Mouse (Mus musculus) urinary bladder, postnatal 36 days (tissue): ENCODE data around the gene Rpn2.
A peak's percentile ranks its signal among the peaks of the same experiment; 100 is the strongest.

Experiments used
- DNase-seq, 2 experiments: peaks; one replicate each; pipeline ENCODE4 v3.0.0; 2022; ENCODE audit warnings: low spot score in 2 of 2, mixed read lengths in 1 of 2

Rpn2 gene

DNA sequence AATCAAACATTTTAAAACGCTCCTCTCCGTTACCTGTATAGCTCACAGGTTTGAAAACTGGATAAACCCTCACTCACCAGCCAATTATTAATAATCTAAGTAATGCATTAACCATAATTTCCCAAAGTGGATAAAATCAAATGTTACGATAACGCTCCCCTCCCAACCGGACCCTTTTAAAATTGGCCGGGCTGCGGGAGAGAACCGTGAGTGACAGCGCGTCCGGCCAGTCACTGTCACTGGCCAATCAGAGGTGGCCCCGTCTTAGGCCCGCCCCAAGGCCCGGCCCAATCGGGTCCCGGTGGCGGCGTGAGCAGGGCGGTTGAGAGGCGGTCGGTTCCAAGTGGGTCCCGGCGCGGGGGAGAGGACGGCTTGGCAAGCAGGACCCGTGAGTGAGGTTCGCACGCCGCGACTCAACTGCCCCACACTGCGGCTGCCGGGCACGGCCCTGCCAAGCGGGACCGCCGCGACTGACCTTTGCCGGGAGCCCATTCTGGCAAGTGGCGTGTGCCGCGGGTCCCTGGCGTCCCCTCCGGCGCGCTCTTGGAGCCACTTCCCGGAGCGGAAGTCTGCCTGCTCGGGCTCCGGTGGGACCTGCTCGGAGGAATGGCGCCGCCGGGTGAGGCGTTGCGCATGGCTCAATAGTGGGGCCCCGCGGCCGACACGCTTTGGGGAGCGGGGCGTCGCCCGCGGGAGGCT lies at the start of gene Rpn2:
Gene Rpn2, plus strand, starts transcription at position 301 of the 699 bp plus-strand sequence.
- peak; percentile 95 to 97 for DNase-seq

DNA sequence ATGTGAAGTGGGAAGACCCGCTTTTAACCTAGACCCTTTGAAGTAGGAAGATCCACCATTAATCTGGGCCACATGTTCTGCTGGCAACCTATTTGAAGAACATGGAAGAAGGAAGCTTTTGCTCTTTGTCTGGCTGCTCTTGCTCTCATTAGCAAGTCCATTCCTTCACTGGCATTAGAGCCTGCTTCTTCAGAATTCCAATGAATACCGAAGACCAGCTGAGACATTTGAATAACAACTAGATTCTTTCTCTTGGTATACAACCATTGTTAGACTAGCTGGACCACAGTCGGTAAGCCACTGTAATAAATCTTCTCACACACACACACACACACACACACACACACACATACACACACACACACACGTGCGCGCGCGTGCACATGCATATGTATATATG lies 42.9 kb upstream of the Rpn2 start:
- DNase-seq = no peak

DNA sequence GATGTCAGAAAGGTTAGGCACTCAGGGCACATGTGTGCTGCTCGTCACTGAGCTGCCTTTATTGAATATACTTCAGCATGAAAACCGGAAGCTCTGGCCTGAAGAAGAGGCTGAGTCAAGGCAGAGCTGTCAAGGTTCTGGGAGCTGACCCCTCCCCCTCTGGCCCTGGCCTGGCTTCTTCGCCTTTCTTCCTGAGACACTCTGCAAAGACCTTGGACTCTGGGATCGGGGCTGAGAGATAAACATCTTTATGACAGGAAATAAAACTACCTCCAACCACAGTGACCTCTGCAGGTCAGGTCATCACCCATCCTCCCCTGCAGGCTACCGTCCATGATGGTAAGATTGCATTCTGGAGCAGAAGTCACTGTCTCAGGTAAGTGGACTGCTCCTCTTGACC lies 33.8 kb upstream of the Rpn2 start:
- DNase-seq = no peak

DNA sequence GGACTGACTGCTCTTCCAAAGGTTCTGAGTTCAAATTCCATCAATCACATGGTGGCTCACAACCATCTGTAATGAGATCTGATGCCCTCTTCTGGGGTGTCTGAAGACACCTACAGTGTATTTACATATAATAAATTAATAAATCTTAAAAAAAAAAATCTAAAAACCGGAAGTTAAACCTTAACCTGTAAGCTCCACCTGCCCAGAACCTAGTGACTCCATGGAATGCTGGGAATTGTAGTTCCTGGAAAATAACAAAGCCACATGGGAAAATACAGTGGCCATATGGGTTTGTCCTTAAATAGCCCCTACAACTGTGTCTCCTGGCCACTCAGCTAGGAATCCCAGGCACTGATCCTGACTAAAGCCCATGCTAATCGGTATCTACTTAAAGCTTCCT lies 33.2 kb upstream of the Rpn2 start:
- DNase-seq = no peak

DNA sequence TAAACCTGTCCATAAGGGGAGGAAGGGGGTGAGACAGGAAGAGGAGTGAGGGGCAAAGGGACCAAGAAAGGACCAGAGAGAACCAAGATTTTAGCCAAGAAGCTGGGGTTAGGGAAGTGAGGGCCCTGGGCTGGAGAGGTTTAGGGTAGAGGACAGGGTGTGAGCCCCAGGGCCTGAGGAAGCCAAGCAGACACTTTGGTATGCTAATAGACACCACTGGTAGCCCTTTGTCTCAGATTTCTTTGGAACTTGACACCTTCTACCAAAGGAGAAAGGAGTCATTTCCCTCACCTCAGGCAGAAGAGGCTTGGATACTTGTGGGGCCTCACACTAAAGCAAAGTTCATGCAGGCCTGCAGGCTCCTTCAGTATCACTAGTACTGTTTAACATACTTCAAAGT lies 30.7 kb upstream of the Rpn2 start:
- no peak for DNase-seq

DNA sequence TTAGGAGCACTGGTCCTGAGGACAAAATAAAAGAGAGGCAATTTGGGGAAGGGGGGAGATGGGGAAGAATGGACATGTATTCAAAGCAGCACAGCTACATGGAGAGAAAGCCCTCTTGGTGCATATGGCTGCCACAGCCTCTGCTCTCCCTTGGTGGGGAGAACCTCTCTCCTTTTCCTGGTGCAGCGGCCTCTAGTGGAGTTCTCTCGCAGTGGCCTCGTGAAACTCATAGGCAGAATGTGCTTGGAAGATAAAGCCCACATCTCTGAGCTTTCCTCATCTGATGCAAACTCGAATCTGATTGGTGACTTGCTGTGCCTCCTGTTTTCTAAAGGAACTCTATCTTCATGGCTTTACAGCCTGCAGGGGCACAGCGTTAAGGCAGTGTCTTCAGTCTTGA lies 19.1 kb upstream of the Rpn2 start:
- peak; percentile 40 to 45 for DNase-seq

DNA sequence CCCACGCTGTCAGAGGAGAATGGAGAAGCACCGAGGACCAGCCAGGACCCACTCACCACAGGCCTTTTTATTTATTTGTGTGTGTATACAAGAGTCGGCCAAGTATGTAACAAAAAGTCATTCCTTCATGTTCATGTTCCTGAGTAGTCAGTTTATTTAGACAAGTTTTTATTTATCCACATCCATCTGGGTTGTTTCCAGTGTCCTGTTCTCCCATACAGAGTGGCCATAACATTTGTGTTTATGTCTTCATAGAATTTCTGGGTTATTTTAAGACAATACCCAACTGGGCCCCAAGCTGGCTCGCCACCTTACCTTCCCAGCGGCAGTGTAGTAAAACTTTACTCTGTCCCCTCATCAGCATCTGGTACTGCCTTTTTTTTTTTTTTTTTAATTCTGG lies 16.9 kb upstream of the Rpn2 start:
- no peak for DNase-seq

DNA sequence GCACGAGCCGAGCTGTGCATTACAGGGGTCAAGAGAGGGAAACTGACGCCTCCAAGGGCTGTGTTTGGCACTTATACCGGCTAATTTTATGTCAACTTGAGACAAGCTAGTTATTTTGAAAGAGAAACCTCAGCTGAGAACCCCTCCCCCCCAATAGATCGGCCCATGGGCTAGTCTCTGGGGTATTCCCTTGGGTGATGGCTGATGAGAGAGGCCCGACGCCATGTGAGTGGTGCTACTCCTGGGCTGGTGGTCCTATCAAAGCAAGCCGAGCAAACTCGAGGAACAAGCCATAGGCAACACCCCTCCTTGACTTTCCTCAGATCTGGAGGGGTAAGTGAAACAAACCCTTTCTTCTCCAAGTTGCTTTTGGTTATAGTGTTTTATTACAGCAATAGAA lies 16.3 kb upstream of the Rpn2 start:
- no peak for DNase-seq

DNA sequence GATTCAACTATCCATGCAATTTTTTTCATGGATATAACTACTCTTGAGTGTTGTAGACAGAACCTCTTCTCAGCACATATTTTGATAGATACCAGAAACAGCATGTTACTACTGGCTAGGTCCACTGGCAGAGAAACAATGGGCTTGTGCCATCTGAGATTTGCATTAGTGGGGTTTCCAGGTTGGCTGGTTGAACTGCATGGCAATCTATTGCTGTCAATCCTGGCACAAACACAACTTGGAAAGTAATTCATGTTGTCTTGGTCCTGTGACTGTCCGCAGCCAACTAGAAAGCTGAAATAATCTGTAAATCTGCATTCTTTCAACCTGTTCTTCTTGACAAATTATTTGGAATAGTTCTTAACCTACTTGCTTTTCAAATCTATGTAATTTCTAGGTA lies 15.7 kb upstream of the Rpn2 start:
- no peak for DNase-seq

DNA sequence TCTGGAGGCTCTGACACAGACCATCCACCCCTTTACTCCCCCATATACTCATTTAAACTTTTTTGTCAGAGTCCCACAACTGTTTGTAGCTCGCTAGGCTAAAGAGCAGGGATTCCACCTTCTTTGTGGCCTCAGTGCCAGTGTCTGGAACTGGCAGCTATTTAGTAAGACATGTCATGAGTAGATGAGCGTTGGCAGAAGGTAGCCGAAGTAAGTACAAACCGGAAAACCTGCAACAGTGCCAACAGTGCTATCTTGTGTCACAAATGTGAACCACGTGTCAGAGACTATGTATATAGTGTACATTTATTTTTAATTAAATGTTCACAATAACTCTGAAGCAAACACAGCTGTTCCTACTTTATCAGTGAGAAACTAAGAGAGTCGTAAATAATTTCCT lies 15.0 kb upstream of the Rpn2 start:
- no peak for DNase-seq

DNA sequence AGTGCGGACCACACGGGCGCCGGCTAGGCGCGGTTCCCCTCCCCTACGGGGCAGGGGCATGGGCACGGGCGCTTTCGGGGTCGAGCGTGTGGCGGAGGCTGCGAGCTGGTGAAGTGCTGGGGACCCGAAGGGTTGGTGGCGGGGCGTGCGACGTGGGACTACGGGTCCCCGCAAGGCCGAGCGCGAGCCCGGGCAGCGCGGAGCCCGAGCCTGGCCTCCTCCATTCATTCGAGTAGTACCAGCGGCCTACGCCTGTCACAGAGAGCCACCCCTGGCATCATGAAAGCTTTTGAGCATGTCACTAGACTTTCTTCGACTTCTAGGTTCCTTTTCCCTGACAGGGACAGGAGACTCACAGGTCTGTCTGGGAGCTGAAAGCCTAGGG lies 591 bp downstream of the Rpn2 start, which contains the start of gene Mroh8:
Gene Mroh8, minus strand, starts transcription at position 134 of the 385 bp plus-strand sequence.
- no peak for DNase-seq

DNA sequence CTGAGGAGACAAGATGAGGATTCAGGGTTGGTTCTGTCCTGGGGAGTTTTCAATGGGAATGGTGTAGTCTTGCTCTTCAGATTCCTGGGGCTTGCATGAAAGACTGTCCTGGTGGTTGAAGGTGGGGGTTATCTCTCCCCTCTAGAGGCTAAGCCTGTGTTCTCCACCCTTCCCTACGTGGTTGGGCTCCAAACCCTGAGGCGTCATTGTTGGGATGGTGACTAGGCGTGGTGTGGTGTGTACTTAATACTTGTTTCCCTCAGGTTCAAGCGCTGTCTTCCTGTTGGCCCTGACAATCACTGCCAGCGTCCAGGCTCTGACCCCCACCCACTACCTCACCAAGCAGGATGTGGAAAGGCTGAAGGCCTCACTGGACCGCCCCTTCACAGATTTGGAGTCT lies 4.5 kb downstream of the Rpn2 start:
- DNase-seq = no peak

DNA sequence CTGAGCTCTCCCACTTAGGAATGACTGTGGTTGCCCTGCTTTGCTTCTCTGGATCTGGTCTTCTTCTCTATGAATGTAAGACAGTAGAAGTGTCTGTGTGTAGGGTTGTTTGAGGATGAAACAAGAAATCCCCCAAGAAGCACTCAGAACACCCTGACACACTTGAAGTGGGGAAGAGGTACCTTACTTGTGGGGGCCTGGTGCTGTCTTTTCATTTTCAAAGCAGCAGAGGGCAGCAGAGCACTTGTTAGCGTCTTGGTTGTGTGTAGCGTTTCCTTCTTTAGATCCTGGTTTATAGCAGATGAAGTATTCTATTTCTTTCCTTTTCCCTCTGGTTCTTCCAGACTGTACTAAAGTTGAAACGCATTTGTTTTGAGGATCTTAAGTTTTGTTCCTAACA lies 8.7 kb downstream of the Rpn2 start:
- peak in 1 of 2 experiments; percentile 22 for DNase-seq

DNA sequence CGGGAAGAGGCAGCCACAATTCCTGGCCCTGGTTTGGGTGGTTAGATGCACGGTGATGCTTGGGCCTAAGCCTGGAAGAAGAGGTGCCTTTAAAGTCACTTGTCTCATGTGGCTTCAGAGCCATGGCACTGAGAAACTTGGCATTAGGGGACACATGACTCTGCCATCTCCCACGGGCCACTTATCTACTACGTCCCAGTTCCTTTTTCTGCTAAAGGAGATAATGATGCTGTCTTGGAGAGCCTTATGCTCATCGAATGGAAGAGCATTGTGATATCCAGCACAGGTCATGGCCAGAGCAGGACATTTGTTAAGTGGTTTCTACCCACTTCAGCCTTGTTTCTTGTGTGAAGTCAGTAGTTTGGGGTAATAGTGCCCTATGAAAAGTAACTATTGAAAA lies 10.2 kb downstream of the Rpn2 start:
- DNase-seq = no peak

DNA sequence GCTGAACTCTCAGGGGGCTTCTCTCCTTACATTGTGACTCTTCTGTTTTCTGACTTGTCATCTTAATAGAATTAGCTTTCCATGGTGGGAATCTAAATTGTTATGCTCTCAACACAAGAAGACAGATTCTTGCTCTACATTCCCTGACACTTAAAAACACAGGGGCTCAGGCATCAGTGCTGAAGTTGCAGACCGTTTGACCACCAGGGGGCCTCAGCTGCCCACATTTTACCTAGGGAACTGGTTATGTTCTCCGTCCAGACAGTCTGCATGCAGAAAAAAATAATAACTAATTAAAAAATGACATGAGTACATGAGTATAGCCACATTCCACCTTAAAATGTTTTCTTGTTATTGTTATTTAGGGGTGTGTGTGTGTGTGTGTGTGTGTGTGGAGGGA lies 13.3 kb downstream of the Rpn2 start:
- DNase-seq = peak; percentile 62 to 75

DNA sequence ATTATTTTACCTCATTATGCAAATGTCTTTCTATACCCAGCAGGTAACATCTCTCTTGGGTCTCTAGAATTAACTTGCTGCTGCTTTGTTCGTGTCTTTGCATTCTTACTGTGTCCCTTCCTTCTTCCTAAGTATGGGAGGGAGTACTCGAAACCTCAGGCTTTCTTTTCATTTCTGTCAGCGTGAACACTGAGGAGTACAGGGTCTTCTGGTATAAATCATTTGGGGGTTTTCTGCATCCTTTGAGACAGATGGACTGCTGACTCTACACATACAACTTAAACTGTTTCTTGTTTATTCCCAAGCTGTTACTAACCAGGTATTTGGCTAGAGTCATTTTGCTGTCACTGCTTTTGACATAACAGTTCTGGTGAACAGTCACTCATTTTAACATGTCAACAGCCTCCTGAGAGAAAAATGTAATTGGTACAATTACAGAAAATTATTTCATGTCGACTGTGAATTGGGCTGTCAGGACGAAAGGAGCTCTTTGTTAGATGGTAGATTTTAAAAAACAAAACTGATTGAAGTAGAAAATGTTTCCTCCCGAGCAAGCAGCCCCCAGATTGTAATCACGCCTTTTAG lies 17.4 kb downstream of the Rpn2 start:
- no peak for DNase-seq

DNA sequence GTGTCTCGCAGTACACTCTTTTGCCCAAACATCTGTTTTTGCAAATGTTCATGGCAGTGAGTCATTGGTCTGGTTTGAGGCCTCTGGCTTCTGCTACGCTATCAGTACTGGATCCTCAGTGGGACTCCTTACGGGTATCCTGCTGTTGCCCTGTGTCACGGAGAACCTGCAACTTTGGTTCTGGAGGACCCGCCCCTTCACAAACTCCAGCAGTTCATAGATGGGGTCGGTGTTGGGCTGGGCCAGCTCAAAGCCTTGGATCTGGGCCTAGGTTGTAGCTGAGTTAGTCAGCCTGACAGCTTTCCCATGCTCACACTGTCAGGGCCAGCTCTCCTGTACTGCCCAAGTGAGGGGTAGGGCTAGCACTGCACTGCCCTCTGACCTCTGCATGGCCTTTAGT lies 21.2 kb downstream of the Rpn2 start:
- no peak for DNase-seq

DNA sequence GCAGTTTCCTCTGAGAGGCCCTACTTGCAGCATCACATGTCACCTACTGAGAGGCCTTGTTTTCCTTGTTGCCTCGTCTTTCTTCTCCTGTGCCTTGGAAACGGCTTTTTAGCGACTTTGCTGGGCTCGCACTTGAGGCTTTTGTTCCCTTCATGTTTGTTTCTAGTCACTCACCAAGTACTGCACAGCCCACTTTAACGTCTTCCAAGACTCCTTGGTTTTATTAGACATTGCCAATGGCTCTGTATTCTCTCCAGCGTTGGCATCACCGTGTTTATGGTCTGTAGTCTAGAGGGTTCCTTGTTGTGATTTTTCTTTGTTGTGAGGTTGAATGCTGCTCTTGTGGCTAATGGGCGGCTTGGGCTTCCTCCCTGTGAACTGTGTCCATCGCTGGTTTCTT lies 24.3 kb downstream of the Rpn2 start:
- no peak for DNase-seq

DNA sequence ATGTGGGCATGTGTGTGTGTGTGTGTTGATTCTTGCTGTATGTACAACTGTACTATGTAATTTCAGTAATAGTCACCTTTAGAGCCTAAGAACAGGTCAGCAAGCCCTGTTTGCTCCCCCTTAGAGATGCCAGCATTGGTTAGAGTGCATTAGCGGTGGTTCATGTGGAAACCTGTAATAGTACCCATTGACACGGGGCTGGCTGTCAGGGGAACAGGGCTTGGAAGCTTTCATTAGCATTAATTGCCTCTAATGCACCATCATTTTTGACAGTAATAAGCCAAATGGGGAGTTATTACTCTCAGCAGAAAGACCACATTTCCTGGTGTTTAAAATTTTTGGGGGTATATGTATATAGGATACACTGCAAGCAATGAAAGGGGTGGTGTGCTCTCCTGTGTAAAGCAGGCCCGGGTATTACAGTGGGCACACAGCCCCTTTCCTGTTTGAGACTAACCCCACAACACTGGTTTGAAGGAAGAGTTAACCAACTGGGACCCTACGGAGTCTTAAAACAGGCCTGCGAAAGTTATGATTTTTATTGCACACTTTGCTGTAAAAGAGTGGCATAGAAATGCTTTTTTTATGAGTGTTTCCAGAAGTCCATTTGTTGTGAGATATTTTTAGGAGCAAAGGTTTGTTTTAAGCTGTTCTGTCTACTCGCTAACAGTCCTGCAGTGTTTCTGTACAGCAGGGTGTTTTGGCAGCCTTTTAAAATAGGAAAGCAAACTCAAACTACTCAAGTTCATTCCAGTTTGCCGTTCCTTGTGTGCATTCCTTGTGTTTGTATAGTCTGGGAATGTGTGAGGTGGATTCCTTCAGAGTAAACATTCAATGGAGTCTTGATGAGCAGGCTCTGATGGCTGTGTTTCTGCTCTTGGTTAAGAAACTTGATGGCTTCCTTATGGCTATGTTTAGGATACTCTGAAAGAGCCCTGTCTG lies 27.5 kb downstream of the Rpn2 start:
- DNase-seq = no peak

DNA sequence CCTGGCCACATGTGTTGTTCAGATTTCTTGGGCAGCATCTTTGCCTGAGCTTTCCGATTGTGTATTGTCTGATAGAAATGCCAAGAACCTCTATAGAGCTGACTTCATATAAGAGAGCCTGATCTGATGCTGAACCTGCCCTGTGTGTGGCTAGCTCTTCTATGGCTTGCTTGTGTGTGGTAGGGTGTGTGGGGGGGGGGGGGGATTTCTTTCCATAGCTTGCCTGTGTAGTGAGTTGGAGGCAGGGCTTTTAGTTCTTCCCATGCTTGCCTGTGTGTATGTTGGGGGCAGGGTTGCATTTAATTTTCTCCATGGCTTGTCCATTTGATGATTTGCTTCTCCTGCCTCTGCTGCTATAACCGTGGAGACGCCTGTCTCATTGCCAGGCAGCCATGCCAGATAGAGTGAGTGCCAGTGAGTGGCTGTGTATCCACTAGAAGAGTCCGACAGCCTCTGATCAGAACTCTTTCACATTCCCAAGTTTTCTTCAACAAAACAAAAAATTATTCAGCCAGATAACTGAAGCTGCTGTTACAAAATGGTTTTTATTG lies 29.0 kb downstream of the Rpn2 start:
- DNase-seq = no peak

DNA sequence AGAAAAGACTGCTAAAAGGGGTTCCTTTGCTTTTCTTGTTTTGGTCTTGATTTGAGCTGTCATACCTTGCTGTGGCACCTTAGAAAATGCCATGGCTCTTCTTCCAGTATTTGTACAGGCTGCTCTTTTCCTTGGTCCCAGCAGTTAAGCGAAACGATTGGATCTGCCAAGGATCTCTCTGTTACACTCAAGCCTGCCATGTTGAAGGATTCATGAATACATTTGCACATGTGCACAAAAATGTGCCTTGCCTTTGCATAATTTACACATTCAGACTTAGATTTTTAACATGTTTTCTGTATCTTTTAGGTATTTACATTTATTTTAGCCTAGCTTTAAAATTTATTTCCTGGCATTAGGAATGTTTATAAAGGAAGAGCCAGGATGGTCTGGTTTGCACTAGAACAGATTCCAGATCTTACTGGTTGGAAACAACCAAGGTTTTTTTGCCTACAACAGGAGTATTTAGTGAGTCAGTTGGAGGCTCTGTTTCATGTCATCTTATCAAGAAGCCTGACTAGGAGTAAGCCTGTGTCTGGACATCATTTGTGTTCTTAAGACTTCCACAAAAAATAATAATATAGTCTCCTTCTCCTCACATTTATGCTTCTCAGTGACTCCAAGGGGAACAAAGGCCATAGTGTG lies 29.6 kb downstream of the Rpn2 start:
- no peak for DNase-seq

DNA sequence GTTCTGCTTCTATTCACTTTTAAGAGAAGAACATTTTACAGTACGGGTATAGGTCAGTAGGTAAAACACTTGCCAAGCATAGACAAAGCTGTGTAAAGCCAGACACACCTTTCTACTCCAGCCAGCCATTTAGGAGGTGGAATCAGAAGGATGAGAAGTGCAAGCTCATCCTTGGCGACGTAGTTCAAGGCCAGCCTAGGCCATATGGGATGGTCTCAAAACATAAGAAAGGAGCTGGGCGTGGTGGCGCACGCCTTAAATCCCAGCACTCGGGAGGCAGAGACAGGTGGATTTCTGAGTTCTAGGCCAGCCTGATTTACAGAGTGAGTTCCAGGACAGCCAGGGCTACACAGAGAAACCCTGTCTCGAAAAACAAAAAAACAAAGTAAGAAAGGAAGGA lies 30.8 kb downstream of the Rpn2 start:
- no peak for DNase-seq
